Mouse (Mus musculus) kidney, adult 11 months (tissue): ENCODE data around the gene Sox21.

Experiments used
- DNase-seq: peaks from one replicate; pipeline ENCODE4 v3.0.0; 2022

Sox21 gene

GRCm38 (mm10) chr14:118225061-118225743, 11.6 kb downstream of the Sox21 start:
- no peak for DNase-seq

GRCm38 (mm10) chr14:118220885-118221284, 15.9 kb downstream of the Sox21 start:
- DNase-seq: no peak

- no peak for DNase-seq
These were observed 20.0 kb downstream of the Sox21 start for GRCm38 (mm10) chr14:118216826-118217225.

DNA sequence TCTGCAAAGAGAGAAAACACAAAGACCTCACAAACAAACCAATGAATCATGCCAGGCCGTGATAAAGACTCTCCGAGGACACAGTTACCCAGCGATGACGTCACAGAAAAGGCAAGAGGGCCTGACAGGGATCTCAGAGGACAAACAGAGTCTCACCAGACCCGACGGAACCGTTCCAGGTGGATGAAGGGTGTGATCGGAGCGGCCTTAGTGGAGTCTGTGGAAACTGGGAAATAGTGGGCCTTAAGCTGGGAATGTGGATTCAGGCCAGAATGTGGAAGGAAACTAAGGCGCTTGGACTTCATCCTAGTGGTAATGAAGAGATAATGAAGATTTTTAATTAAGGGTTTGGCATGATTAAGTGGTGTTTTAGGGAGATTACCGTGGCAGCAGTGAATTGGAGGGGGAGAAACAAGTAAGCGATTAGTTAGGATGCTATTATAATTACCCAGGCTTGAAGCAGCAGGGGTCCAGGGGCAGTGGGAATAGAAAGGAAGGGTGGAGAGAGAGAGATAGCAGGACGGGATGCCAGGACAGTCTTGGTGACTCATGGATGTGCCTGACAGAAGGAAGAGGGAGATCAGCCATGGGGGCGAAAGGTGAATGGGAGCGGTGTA, 24.5 kb downstream of the Sox21 start:
- DNase-seq: no peak

DNA sequence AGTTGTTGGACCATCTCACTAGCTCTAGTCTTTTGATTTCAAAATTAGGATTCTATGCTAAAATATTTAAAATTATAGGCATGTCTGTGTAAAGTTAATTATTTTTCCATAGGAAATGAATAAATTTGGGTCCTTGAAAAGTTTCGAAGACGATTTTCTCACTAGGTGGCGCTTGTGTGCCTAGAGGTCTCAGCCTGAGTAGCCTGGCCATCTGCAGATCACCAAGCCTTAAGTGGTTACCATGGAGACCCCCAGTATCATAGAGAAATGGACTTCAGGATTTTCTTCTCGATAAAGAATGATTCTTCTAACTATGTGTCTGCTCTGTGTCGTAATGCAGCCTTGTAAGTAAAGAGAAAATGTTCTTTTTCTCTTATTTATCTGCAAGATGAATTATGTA, 27.2 kb downstream of the Sox21 start:
- no peak for DNase-seq

DNA sequence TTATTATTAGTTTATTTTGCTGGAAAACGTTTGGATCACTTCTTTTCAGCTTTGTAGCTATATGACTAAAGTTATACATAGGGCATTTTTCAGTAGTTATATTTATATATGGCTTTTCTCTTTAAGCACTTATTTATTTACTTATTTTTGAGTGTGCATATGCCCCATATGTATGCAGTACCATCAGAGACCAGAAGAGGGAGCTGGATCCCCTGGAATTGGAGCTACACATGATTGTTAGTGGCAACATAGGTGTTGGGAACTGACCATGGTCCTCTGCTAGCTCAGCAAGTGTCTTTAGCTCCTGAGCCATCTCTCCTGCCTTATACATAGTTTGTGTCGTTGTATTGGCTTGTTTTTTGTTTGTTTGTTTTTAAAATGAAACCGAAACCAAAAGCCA, 29.5 kb downstream of the Sox21 start:
- no peak for DNase-seq

DNA sequence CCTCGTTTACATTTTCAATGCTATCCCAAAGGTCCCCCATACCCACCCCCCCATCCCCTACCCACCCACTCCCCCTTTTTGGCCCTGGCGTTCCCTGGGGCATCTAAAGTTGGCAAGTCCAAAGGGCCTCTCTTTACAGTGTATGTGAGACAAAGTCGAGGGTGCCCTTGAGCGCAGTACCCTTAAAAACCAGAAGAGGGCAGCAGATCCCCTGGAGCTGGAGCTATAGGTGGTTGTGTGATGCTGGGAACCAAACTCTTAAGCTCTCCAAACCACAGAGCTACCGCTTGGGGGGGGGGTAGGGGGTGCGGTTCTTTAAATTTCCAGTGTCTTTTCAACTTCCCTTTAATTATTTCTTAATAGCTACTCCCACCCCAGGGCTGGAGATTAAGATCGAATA, 33.8 kb downstream of the Sox21 start:
- no peak for DNase-seq

DNA sequence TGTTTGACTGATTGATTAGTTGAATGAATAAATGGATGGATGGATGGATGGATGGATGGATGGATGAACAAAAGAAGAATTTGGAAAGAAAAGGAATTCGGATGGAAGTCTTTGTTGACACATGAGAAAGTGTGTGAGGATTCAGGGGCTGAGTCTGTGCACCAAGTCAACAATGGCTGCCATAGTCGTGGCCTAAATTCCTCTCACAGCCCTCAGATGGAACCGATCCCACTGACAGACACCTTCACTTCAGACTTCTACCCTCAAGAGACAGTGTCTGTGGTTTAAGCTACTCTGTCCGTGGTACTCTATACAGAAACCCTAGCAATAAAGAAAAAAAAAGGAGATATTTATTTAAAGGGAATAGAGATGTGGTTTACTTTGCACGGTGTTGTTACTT, 34.8 kb downstream of the Sox21 start:
- no peak for DNase-seq

GRCm38 (mm10) chr14:118200731-118201130, 36.1 kb downstream of the Sox21 start:
- no peak for DNase-seq

DNA sequence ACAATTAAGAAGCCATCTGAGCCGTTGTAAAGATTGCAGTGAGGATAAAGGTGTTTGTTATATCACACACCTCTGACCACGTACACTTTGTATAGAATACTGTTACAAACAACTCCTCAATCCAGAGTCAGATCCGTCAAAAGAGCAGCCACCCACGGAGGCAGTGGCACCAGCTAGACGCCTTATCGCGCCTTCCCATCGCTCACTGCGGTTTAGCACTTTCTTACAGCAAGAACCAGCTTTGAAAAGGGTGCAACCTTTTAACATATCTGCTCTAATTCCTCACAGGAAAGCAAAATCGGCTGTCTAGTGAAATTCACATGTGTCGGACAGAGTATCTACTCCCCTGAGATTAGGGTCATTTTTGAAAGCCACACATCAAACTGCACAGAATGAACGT, 39.8 kb downstream of the Sox21 start:
- DNase-seq: no peak

GRCm38 (mm10) chr14:118194219-118194914, 42.5 kb downstream of the Sox21 start:
- DNase-seq: no peak

GRCm38 (mm10) chr14:118193663-118194062, 43.2 kb downstream of the Sox21 start:
- DNase-seq: no peak

- DNase-seq: no peak
These were observed 43.7 kb downstream of the Sox21 start for GRCm38 (mm10) chr14:118193001-118193628.

DNA sequence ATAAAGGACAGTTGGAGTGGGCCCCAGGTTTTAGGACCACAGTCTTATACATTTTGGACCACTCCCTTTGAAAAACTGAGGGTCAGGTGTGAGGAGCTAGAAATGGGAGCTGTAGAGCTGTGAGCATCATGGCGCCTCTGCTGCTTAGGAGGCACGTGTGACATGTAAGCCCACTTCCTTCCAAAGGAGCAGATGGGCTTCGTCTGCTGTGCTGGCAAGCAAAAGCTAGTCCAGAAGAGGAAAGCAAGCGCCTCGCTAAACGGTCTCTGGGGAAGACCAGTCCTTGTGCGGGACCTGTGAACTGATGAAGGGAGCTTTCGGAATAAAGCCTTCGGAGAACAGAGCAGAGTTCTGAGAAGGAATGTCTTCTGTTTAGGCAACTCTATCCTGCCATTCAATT, 45.4 kb downstream of the Sox21 start:
- DNase-seq: no peak
